Mouse (Mus musculus): ENCODE measurements around the gene Baiap2l2.

DNA sequence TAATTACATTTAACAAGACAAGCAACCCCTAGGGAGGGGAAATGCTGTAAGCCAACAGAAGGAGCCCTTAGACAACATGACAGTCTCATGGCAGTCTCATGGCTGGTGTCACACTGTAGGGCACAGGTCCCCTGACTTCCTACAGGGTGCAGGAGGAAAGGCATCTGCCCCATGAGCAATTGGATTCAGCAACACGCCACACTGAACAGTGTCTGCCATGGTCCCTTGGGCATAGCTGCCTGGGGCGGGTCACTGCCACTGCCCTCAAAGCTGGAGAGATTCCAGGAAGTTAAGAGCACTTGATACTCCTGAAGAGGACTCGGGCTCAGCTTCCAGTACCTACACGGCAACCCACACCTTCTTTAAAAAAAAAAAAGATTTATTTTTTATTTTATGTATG lies 40.9 kb upstream of the Baiap2l2 start:
- TF ChIP-seq POLR2A (IDR thresholded peaks at IDR 0.05; ENCODE audit: insufficient read depth, low read depth, low read length) (no peak), EP300 (IDR thresholded peaks at IDR 0.05; ENCODE audit: insufficient read depth, low read depth, low read length) (no peak)

All from heart, adult 2 months (tissue).